Mouse (Mus musculus): ENCODE measurements around the gene Gpr156.

Gpr156 gene

GRCm38 (mm10) chr16:37943701-37944100 lies 27.4 kb downstream of the Gpr156 start:
- H3K9me3 ChIP-seq (ENCODE audit: low read length), result no peaks in the 10 kb centered on the region
- H3K36me3 ChIP-seq (ENCODE audit: insufficient read depth, low read length), result no peaks in the 10 kb centered on the region
- H3K27me3 ChIP-seq (ENCODE audit: insufficient read depth, low read length), result peaks cover 8% of the 10 kb centered on the region; the same call in 1 of the 2 replicates
- no peak overlapping the region for H3K4me3 ChIP-seq (replicated peaks; ENCODE audit: low read length)
- TF ChIP-seq CTCF (conservative IDR thresholded peaks at IDR 0.05; ENCODE audit: low read length) (no peak), POU5F1 (IDR thresholded peaks at IDR 0.05; ENCODE audit: borderline replicate concordance, low read length) (no peak), NANOG (IDR thresholded peaks at IDR 0.05; ENCODE audit: borderline replicate concordance, low read length) (no peak)
- no peaks in the 10 kb centered on the region for H3K4me1 ChIP-seq (replicated peaks; ENCODE audit: low read depth, low read length)

- Histone ChIP-seq H3K4me3 (replicated peaks; ENCODE audit: low read length) (no peak overlapping the region), H3K36me3 (ENCODE audit: insufficient read depth, low read length) (no peaks in the 10 kb centered on the region), H3K9me3 (ENCODE audit: low read length) (no peaks in the 10 kb centered on the region), H3K4me1 (replicated peaks; ENCODE audit: low read depth, low read length) (no peaks in the 10 kb centered on the region), H3K27me3 (ENCODE audit: insufficient read depth, low read length) (peaks cover 8% of the 10 kb centered on the region)
- TF ChIP-seq CTCF (conservative IDR thresholded peaks at IDR 0.05; ENCODE audit: low read length) (no peak), NANOG (IDR thresholded peaks at IDR 0.05; ENCODE audit: borderline replicate concordance, low read length) (no peak), POU5F1 (IDR thresholded peaks at IDR 0.05; ENCODE audit: borderline replicate concordance, low read length) (no peak)
Measured at GRCm38 (mm10) chr16:37945031-37945796, 28.9 kb downstream of the Gpr156 start.

DNA sequence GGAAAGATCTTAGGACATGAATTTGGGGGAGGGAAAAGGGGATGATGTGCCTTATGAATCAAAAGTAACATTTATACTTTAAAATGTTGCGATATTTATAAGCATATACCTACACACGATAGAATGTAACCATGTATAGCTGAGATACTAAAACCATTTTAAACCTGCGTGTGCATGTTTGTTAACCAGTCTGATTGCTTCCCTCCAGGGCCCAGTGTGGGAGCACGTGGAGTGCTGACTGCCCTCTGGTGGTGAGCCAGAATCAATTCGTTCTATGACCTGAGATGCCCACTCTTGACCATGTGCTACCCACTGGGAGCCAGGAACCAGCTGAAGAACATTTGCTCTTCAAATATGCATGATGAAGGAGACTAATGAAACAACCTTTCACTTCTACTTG lies 30.9 kb downstream of the Gpr156 start:
- Histone ChIP-seq H3K36me3 (ENCODE audit: insufficient read depth, low read length) (no peaks in the 10 kb centered on the region), H3K27me3 (ENCODE audit: insufficient read depth, low read length) (peaks cover 8% of the 10 kb centered on the region), H3K9me3 (ENCODE audit: low read length) (no peaks in the 10 kb centered on the region), H3K4me3 (replicated peaks; ENCODE audit: low read length) (no peak overlapping the region), H3K4me1 (replicated peaks; ENCODE audit: low read depth, low read length) (no peaks in the 10 kb centered on the region)
- peak; percentile 58 for TF ChIP-seq CTCF (conservative IDR thresholded peaks at IDR 0.05; ENCODE audit: low read length)
- TF ChIP-seq NANOG (IDR thresholded peaks at IDR 0.05; ENCODE audit: borderline replicate concordance, low read length), result no peak

GRCm38 (mm10) chr16:37948365-37948764 lies 32.1 kb downstream of the Gpr156 start:
- Histone ChIP-seq H3K4me1 (replicated peaks; ENCODE audit: low read depth, low read length) (no peaks in the 10 kb centered on the region), H3K9me3 (ENCODE audit: low read length) (no peaks in the 10 kb centered on the region), H3K4me3 (replicated peaks; ENCODE audit: low read length) (no peak overlapping the region), H3K27me3 (ENCODE audit: insufficient read depth, low read length) (peaks cover 8% of the 10 kb centered on the region), H3K36me3 (ENCODE audit: insufficient read depth, low read length) (no peaks in the 10 kb centered on the region)
- TF ChIP-seq POU5F1 (IDR thresholded peaks at IDR 0.05; ENCODE audit: borderline replicate concordance, low read length), result no peak
- TF ChIP-seq CTCF (conservative IDR thresholded peaks at IDR 0.05; ENCODE audit: low read length), result no peak
- no peak for TF ChIP-seq NANOG (IDR thresholded peaks at IDR 0.05; ENCODE audit: borderline replicate concordance, low read length)

DNA sequence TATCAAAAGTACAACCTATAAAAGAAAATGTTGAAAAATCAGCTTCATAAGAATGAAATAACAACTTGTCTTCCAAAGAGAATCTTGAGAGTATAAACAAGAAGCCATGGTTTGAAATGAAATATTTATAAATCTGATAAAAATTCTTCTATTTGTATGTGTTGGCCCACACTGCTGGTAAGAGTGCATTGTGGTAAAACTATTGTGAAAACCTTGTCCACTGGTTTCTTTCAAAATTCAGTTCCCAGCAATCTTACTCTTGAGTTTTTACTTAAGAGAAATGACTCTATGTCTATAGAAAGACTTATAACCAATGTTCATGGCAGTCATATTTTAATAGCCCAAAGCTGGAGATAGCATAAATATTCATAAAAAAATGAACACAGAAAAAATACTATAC lies 34.9 kb downstream of the Gpr156 start:
- H3K9me3 ChIP-seq (ENCODE audit: low read length), result no peaks in the 10 kb centered on the region
- TF ChIP-seq NANOG (IDR thresholded peaks at IDR 0.05; ENCODE audit: borderline replicate concordance, low read length), result no peak
- TF ChIP-seq POU5F1 (IDR thresholded peaks at IDR 0.05; ENCODE audit: borderline replicate concordance, low read length), result no peak
- no peak for TF ChIP-seq CTCF (conservative IDR thresholded peaks at IDR 0.05; ENCODE audit: low read length)
- no peak overlapping the region for H3K4me3 ChIP-seq (replicated peaks; ENCODE audit: low read length)
- 0 out of 2 replicates have a peak, but pooled peaks cover 4% of the 10 kb centered on the region for H3K4me1 ChIP-seq (replicated peaks; ENCODE audit: low read depth, low read length)
- no peaks in the 10 kb centered on the region for H3K36me3 ChIP-seq (ENCODE audit: insufficient read depth, low read length)
- H3K27me3 ChIP-seq (ENCODE audit: insufficient read depth, low read length), result peaks cover 8% of the 10 kb centered on the region

DNA sequence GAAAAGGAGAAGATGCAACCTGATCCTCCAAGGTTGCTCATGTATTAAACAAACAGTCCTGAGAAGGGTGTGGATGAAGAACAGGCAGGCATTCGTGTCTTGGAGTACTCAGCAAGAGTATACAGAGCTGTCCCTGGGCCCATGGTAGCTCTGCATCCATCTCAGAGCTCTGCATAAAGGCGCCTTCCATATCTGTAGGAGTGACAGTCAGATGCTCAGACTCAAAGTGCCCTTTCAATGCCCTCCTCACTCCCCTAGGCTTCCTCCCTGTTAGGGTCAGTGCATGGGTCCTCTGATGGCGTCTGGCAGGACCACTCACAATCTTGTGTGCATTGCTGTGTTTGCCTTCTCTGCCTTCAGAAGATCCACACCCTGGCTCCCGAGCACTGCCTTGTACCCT lies 36.9 kb downstream of the Gpr156 start:
- Histone ChIP-seq H3K4me3 (replicated peaks; ENCODE audit: low read length) (no peak overlapping the region), H3K4me1 (replicated peaks; ENCODE audit: low read depth, low read length) (0 out of 2 replicates have a peak, but pooled peaks cover 10% of the 10 kb centered on the region), H3K9me3 (ENCODE audit: low read length) (no peaks in the 10 kb centered on the region), H3K27me3 (ENCODE audit: insufficient read depth, low read length) (peaks cover 2% of the 10 kb centered on the region), H3K36me3 (ENCODE audit: insufficient read depth, low read length) (no peaks in the 10 kb centered on the region)
- TF ChIP-seq NANOG (IDR thresholded peaks at IDR 0.05; ENCODE audit: borderline replicate concordance, low read length) (no peak), POU5F1 (IDR thresholded peaks at IDR 0.05; ENCODE audit: borderline replicate concordance, low read length) (no peak), CTCF (conservative IDR thresholded peaks at IDR 0.05; ENCODE audit: low read length) (no peak)

DNA sequence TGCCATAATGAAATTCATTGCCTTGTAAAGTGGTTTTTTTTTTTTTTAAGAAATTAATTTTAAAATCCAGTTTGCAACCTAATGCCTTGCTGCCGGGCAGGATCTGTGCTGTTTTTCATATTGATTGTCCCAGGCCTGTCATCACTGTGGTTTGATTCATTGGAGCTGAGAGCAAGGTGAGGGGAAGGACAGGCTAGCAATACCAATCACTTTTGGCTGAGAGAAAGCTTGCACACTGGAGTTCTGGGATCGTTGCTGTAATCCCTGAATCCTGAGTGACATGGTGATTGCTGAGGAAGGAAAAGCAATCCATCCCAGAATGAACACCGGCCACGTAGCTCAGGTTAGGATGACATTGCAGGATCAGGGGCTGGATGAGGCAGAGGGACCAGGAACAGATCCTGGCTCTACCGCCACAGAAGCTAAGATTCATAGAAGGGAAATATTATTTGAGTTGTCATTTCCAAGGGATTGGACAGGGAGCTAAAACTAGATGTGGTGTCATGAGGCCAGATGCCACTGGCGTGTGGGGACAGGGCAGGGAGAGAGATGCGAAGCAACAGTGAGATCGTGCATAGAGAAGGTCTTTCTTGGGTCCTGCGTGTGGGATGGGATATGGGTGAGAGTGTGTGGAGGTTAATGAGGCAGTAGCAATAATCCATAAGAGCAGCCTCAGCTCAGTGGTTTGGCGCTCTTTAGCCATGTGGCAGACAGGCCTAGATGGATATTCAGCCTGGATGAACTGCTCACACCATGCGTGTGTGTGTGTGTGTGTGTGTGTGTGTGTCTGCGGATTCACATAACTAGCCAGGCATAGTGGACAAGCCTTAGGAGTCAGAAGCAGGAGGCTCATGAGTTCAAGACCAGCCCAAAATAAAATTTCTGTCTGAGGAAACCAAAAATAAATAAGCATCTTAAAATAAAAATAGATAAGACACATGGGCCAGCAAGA lies 38.0 kb downstream of the Gpr156 start:
- peak overlapping the region; percentile 39; the same call in 1 of the 2 replicates for H3K4me3 ChIP-seq (replicated peaks; ENCODE audit: low read length)
- H3K9me3 ChIP-seq (ENCODE audit: low read length), result no peaks in the 10 kb centered on the region
- no peaks in the 10 kb centered on the region for H3K36me3 ChIP-seq (ENCODE audit: insufficient read depth, low read length)
- no peaks in the 10 kb centered on the region; the same call in 1 of the 2 replicates for H3K27me3 ChIP-seq (ENCODE audit: insufficient read depth, low read length)
- H3K4me1 ChIP-seq (replicated peaks; ENCODE audit: low read depth, low read length), result 0 out of 2 replicates have a peak, but pooled peaks cover 10% of the 10 kb centered on the region
- TF ChIP-seq POU5F1 (IDR thresholded peaks at IDR 0.05; ENCODE audit: borderline replicate concordance, low read length), result no peak
- no peak for TF ChIP-seq NANOG (IDR thresholded peaks at IDR 0.05; ENCODE audit: borderline replicate concordance, low read length)
- no peak for TF ChIP-seq CTCF (conservative IDR thresholded peaks at IDR 0.05; ENCODE audit: low read length)

DNA sequence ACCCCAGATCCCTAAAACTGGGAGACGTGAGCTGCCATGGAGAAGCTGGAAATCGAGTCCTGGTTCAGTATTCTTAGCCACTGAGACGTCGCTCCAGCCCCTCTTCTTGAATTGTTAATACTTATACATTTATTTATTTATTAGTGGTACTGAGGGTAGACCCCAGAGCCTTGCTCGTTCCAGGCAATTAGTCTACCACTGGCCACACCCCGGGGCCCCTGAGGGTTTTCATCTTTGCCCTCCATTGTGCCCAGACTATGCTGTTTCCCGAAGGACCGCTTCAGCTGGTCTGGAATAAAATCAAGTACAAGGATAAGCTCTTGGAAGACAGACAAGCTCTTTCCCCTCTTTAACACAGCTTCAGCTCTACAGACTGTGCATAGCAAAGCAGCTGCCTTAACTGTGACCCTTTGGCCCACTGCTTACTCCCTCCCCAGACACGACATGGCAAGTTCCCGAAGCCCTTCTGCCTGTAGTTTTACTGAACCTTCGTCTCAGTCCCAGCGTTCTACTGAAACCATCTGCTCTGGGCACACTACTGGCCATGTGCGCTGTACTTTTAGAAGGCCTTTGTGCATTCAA lies 39.1 kb downstream of the Gpr156 start:
- Histone ChIP-seq H3K4me3 (replicated peaks; ENCODE audit: low read length) (no peak overlapping the region), H3K27me3 (ENCODE audit: insufficient read depth, low read length) (no peaks in the 10 kb centered on the region; the same call in 1 of the 2 replicates), H3K4me1 (replicated peaks; ENCODE audit: low read depth, low read length) (0 out of 2 replicates have a peak, but pooled peaks cover 10% of the 10 kb centered on the region), H3K36me3 (ENCODE audit: insufficient read depth, low read length) (no peaks in the 10 kb centered on the region), H3K9me3 (ENCODE audit: low read length) (no peaks in the 10 kb centered on the region)
- no peak for TF ChIP-seq CTCF (conservative IDR thresholded peaks at IDR 0.05; ENCODE audit: low read length)
- no peak for TF ChIP-seq NANOG (IDR thresholded peaks at IDR 0.05; ENCODE audit: borderline replicate concordance, low read length)
- TF ChIP-seq POU5F1 (IDR thresholded peaks at IDR 0.05; ENCODE audit: borderline replicate concordance, low read length), result no peak

Measured in E14TG2a.4 (cell line).